In the genomic region with DNA sequence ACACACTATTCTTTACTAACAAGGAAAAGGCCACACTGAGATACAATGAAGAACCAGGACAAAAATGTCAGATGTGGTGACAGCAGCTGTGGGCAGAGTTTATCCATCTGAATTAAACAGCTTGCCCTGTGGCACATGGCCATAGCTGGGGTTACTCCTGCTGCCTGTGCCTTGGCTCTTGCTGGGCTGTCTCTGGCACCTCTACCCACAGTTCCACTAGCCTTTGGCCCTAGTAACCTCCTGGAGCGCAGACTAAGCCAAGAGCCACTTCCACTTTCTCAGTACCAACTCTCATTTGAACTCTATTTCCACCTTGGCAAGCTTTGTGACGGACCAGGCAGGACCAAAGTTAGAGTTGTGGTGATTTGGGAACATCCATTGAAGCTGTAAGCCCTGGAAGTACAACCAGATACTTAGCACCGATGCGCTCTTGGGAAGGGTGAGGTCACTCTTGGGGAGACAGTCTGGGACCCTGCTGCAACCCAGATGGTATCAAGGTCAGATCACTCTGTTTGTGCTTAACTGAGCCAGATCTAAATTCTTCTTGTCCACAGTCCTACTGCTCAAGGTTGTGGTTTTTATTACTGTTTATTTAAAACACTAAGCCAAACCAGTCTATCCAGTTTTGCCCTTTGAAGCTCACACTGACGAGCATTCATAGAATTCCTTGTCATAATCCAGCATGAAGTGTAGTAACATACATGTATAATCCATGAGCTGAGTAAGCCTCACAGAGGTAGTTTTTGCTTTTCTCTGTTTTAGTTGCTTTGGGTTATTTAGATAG, we compare ENCODE assay signal across 7 mouse cellular contexts.
A peak's percentile ranks its signal among the peaks of the same experiment; 100 is the strongest.
DNase-seq lines count a peak whose midpoint lies in the region.

No protein-coding gene starts in this region.

- peak; percentile 8 for DNase-seq in ovary, postnatal 36 days (ENCODE audit: low spot score)
- no peak for DNase-seq in ovary, postnatal 14 days (ENCODE audit: low spot score)
- peak; percentile 14 for DNase-seq in gastrocnemius, postnatal 25 days
- DNase-seq in kidney, postnatal 14 days, result peak; percentile 45
- peak; percentile 26 for DNase-seq in yolk sac, embryonic 10.5 days (ENCODE audit: low spot score)
- no peak for DNase-seq in thymus, postnatal 0 days (ENCODE audit: low spot score)
- no peak for DNase-seq in cerebellum, postnatal 36 days

Comparison
In these comparisons a context has a peak if more than half of its experiments do, and no peak if none do; other contexts are left out.
1. DNase-seq: peak in ovary, postnatal 36 days (single experiment), gastrocnemius, postnatal 25 days (single experiment), kidney, postnatal 14 days (single experiment) and yolk sac, embryonic 10.5 days (single experiment); none in ovary, postnatal 14 days (single experiment), thymus, postnatal 0 days (single experiment) and cerebellum, postnatal 36 days (0 of 2).